Mouse (Mus musculus): ENCODE results near the gene Bgn.

DNA sequence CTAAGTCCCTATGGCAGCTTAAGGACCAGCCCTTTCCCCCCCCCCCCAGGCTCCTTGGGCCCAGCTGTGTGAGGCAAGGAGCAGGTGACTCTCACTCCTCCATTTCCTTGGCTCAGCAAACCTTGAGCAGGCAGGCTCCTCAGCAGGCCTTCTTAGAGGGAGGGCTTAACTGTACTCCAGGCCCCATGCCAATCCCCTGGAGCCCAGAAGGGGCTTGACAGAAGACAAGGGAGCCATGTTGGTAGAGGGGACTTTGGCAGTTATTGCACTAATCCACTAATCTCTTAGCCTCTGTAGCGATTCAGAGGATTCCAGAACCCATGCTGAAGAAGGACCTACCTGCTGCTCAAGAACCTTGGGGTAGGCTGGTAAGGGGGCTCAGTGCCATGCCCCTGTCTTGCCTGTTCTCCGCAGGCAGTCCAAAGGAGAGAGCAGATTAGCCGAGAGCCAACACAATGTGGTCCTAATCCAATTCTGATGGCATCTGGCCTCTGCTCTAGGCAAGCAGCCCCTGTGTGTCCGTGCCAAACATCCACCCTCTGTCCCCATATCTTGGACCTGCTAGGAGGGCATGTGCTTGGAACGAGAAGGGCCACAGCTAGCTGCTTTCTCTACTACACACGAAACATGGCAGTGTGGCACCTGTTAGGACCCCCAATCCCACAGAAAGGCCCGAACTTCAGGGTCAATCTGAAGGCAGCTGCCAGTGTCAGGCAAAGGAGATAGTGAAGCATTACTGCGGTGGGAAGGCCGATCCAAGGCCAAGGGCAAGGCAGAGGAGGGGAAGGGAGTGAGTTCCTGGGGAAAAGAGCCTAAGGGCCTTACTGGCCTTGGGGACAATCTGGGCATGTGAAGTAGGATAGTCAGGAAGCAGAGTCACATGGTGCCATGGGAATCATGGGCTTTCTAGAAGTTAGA is 42.1 kb downstream of the Bgn start:
- TF ChIP-seq CTCF (IDR thresholded peaks at IDR 0.05; ENCODE audit: extremely low read depth, insufficient read depth, insufficient read length, insufficient replicate concordance) (no peak), POLR2A (IDR thresholded peaks at IDR 0.05; ENCODE audit: low read depth, low read length) (no peak)

Data from spleen, adult 2 months (tissue).